Mouse (Mus musculus) layer of hippocampus, postnatal 36 days (tissue): ENCODE results near the gene Prkn. TPM values are rescaled to one million over a fixed set of nuclear protein-coding genes. Genes with fewer than 3 reads are reported as not detected.

Experiments used
- DNase-seq, 2 experiments: peaks; one replicate each; pipeline ENCODE4 v3.0.0; 2022
- total RNA-seq, 2 experiments: library from RNA; stranded (reverse); gene quantifications; 2 replicates each; pipeline ENCODE4 v1.2.3; 2021

Gene Prkn
- total RNA-seq, 2 experiments from 2014 or later: 17.3 to 17.9 TPM

DNA sequence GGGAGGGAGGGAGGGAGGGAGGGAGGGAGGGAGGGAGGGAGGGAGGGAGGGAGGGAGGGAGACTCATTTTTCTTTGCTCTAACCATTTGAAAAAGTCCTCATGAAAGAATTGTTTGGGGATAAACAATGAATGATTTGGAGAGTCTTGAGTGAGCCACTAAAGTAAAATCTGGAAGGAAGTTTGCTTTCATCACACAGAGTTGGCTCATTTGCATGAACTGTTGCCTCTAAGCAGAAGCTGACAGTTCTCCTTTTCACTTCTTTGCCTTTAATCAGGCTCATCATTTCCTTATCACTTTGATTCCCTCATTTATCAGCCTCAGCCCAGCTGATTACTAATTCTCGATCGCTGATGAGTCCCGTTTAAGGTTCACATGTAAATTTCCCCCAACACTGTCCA is 816.7 kb downstream of the Prkn start:
- DNase-seq: no peak

GRCm38 (mm10) chr17:11661898-11662297 is 821.7 kb downstream of the Prkn start:
- no peak for DNase-seq

GRCm38 (mm10) chr17:11663437-11663836 is 823.3 kb downstream of the Prkn start:
- no peak for DNase-seq

- no peak for DNase-seq
Observed at GRCm38 (mm10) chr17:11664610-11665345, 824.6 kb downstream of the Prkn start.

GRCm38 (mm10) chr17:11679716-11680115 is 839.5 kb downstream of the Prkn start:
- no peak for DNase-seq

DNA sequence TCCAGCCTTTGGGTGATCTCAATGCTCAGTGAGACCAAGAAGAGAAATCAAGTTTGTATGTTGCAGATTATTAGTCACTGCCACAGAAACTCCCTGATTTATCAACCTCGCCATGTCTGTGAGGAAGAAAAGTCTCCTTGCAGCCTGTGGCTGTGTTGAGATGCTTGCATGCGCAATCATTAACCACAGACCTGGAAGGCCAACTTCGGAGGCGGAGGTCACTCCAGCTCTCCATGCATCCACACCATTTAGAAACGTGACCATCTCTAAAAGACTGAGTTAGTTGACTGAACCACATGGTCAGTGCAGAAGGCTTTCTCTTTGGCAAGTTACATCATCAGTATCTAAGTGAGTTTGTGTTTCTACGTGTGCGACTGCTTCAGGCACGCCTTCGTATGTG is 840.3 kb downstream of the Prkn start:
- no peak for DNase-seq

- no peak for DNase-seq
Observed at GRCm38 (mm10) chr17:11681825-11682372, 841.7 kb downstream of the Prkn start.

GRCm38 (mm10) chr17:11705005-11705404 is 864.8 kb downstream of the Prkn start:
- no peak for DNase-seq

- no peak for DNase-seq
Observed at GRCm38 (mm10) chr17:11705761-11706160, 865.6 kb downstream of the Prkn start.

DNA sequence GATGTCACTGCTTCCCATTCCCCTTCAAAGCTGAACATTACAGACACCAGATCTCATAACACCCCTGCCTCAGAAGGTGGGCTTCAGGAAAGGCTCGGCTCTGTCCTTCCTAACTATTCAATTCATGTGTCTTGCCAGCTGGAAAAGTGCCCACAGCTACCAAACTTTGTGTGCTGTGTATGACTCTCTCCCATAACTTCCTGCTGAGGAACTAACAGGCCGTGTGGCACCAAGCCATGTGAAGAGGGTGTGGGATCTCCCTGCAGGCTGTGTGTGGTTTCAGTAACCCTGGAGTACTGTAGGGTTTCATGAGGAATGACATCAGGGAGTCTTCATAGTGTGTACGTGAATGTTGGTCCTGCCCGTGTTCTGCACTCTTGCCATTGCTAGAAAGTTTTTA is 871.9 kb downstream of the Prkn start:
- DNase-seq: no peak

DNA sequence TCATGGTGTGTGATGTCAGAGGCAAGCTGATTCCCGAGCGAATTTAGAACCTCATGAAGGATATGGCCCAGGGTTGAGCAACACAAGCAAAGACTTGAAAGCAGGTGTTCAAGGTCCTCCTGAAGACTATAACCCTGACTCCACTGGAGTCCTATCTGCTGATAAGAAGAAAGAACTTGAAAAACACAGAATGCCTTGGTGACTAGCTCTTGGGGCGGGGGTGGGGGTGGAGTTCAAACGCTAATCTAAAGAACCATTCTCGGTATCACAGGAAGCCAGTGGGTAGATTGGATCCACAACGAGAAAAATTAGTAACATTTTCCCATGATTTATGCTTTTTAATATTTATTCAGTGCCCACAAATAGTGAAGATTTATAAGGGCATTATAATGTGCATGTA is 879.6 kb downstream of the Prkn start:
- DNase-seq: no peak

DNA sequence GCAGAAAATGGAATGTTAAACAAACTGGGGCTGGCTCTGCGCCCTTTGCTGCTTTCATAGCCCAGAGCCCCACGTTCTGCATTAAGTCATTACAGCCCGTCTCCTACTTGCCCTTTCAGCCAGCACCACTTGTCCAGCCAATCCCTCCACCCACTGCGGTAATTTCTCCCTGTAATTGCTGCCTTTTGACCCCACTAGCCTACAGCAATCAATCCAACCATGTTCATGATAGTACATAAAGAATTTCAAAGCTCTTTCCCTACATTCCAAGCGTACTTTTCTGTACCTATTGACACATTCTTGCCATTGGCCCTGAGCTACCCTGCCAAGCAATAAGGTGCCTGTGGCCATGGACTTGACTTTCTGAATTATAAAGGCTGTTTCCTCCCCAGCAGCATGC is 881.7 kb downstream of the Prkn start:
- no peak for DNase-seq

DNA sequence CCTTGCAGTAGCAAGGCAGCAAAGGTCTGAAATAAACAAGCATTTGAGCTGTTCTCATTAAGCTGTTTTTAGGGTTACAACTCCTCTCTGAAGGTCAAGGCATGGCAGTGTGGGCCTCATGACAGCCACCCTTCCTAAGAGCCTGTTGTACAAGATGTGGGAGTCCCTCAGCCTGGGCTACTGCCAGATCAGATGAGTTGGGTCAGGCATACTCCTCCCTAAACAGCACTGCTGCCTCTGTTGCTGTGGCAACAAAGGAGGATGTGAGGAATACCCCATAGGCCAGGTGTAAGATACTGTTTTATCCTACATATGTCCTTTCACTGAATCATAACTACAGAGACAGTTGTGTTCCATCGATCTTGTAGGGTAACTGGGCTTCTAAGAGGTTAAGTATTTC is 882.3 kb downstream of the Prkn start:
- no peak for DNase-seq

DNA sequence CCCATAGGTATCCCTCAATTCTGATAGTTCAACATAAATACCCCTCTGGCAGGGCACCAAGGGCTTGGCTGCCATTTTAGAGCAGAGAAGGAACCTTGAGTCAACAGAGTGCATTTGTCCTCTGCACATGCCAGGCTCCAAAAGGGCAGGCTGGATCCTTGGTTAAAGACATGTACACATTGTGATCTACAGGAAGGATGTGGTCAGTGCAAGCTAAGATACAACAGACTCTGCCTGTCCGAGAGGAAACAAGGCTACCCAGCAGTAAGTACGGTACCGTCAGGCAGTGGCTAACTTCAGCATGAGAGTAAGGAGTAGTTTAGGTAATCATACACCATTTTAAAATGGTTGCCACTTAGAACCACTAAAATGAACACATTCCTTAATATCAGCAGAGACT is 884.0 kb downstream of the Prkn start:
- no peak for DNase-seq

DNA sequence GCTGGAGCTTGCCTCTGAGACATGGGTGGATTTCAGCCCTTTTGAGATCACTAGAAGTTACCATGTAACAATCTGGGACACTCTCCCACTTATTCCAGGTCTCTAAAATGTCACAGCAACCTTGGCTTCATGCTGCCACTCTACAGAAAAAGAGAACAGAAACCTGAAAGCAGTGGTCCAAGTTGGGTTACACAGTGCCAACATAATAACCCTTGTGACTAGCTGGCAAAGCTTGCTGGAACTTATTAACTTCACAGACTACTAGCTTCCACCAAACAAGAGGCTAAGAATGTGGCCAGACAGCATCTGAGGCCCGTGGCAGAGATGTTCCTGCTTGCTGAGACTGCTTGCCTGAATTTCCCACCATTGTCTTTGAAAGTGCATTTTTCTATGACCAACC is 886.9 kb downstream of the Prkn start:
- no peak for DNase-seq

GRCm38 (mm10) chr17:11728294-11728693 is 888.1 kb downstream of the Prkn start:
- DNase-seq: no peak

GRCm38 (mm10) chr17:11730656-11731594 is 890.7 kb downstream of the Prkn start:
- DNase-seq: no peak

DNA sequence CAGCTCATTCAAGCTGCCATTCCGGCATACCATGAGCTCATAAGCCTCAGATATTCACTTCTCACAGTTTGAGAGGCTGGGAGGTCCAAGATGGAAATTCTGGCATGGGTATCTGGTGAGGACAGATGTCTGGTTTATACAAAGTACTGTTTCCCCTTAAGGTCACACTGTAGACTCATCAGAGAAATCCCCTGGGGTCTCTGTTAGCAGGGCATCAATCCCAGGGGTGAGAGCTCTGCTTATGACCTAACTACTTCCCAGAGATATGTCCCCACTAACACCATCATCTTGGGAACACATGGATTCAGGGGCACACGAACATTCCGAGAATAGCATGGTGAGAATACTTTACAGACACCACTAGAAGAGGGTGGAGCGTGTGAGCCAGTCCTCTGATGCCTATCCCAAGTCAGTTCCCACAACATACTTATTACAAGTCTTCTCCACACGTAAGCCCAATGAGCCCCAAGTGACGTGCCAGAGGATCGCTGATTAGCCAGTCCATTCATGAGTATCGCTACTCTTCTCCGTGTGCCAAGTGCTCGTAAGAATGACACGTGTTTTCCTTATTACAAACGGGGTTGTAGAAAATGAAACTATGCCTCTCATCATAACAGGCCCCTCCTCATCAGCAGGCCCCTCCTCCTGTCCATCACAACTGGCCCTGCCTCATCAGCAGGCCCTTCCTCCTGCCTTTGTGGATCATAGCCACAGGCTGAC is 895.1 kb downstream of the Prkn start:
- DNase-seq: no peak

GRCm38 (mm10) chr17:11736531-11736930 is 896.3 kb downstream of the Prkn start:
- no peak for DNase-seq

- DNase-seq: no peak
Observed at GRCm38 (mm10) chr17:11737905-11738304, 897.7 kb downstream of the Prkn start.

GRCm38 (mm10) chr17:11740716-11741115 is 900.5 kb downstream of the Prkn start:
- DNase-seq: no peak

DNA sequence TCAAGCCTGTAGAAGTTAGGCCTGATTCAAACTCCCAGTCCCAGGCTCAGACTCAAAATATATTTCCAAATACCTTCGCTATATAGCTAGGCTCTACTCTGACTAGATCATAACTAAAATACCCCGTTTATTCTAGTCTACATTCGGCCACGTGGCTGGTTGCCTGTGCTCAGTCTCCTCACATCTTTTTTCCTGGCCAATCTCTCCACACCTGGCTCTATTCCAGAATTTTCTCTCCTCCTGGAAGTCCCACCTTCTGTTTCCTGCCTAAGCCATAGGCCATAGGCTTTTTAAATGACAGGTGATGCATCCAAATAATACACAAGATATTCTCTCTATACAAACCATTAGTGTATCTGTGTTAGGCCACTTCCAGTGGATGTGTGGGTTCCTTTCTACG is 901.0 kb downstream of the Prkn start:
- no peak for DNase-seq

- no peak for DNase-seq
Observed at GRCm38 (mm10) chr17:11751251-11751650, 911.1 kb downstream of the Prkn start.
